In the genomic region with DNA sequence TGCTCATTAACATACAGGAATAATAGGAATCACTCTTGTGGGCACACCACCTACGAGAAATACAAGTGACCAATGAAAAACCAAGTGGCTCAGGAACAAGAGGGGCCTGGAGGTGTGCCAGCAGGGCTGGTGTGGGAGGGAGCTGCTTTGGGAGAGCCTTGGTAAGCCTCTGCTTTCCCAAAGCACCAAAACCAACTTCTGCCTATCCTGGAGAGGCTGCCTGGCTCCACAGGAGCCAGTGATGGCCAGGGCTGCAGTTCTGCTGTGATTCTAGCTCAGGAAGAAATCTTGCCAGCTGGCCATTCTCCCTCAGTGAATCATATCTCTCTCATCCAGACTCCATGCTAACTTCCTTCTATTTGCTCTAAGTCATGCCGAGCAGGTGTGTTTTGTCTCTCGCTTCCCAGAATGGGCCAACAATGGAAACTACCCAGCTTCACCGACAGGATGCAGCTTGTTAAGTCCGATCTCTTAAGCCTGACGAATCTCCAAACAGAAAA, we compare ENCODE assay signal across 8 mouse cellular contexts. TPM values are rescaled to one million over a fixed set of nuclear protein-coding genes. Genes with fewer than 3 reads are reported as not detected.
DNase-seq lines count a peak whose midpoint lies in the region; ATAC-seq lines count a peak whose summit lies in the region.

No protein-coding gene starts in this region.

- H3K4me2 ChIP-seq in neural tube, embryonic 11.5 days (ENCODE audit: low read depth): no peak overlapping the region
- H3K4me2 ChIP-seq in forebrain, embryonic 16.5 days (ENCODE audit: low read length): peak overlapping the region; percentile 20
- H3K4me2 ChIP-seq in midbrain, embryonic 11.5 days: no peak overlapping the region

- ATAC-seq in neural tube, embryonic 11.5 days (ENCODE audit: insufficient read depth, low FRiP score, low TSS enrichment): peak; percentile 48; the same call in 1 of the 2 replicates
- peak; percentile 82 for ATAC-seq in forebrain, embryonic 16.5 days
- ATAC-seq in midbrain, embryonic 11.5 days (ENCODE audit: low FRiP score): 0 out of 2 replicates have a peak, but pooled peaks have one; percentile 42
- no peak for ATAC-seq in megakaryocyte, adult 5-6 weeks (ENCODE audit: poor library complexity, severe bottlenecking)

- no peak overlapping the region for H3K4me3 ChIP-seq in neural tube, embryonic 11.5 days (ENCODE audit: low read depth, low read length)
- no peak overlapping the region for H3K4me3 ChIP-seq in forebrain, embryonic 16.5 days (replicated peaks; ENCODE audit: low read length)
- no peak overlapping the region for H3K4me3 ChIP-seq in midbrain, embryonic 11.5 days (ENCODE audit: low read depth, low read length)

- intact Hi-C loops in heart, postnatal 14 days (cut with DNase I): no loop called here

- H3K27ac ChIP-seq in neural tube, embryonic 11.5 days (ENCODE audit: low read depth, low read length): no peak overlapping the region
- peak overlapping the region; percentile 56 for H3K27ac ChIP-seq in forebrain, embryonic 16.5 days (ENCODE audit: low read length)
- H3K27ac ChIP-seq in midbrain, embryonic 11.5 days (ENCODE audit: low read depth, low read length): no peak overlapping the region

- 77% methylated on average over 6 of the region's 6 CpGs for WGBS in neural tube, embryonic 11.5 days
- WGBS in forebrain, embryonic 16.5 days: 8% methylated on average over 6 of the region's 6 CpGs
- 66% methylated on average over 6 of the region's 6 CpGs for whole genome bisulfite sequencing in midbrain, embryonic 11.5 days

- no peaks in the 10 kb centered on the region for H3K9me3 ChIP-seq in neural tube, embryonic 11.5 days (ENCODE audit: control insufficient read depth, low read length)
- no peaks in the 10 kb centered on the region for H3K9me3 ChIP-seq in forebrain, embryonic 16.5 days (ENCODE audit: control insufficient read depth, low read length)
- H3K9me3 ChIP-seq in midbrain, embryonic 11.5 days (ENCODE audit: control insufficient read depth, low read length): no peaks in the 10 kb centered on the region

- 0 out of 2 replicates have a peak, but pooled peaks cover 4% of the 10 kb centered on the region for H3K4me1 ChIP-seq in neural tube, embryonic 11.5 days (ENCODE audit: control insufficient read depth, insufficient read depth, low read length)
- H3K4me1 ChIP-seq in forebrain, embryonic 16.5 days (replicated peaks; ENCODE audit: control insufficient read depth, insufficient read depth, low read length): peaks cover 29% of the 10 kb centered on the region
- H3K4me1 ChIP-seq in midbrain, embryonic 11.5 days (ENCODE audit: control insufficient read depth, insufficient read depth, low read length): no peaks in the 10 kb centered on the region

- no peak for DNase-seq in neural tube, embryonic 11.5 days (ENCODE audit: low spot score)
- DNase-seq in neural tube, embryonic 10.5 days (ENCODE audit: extremely low spot score, low spot score): no peak
- DNase-seq in heart, postnatal 14 days: peak; percentile 71 to 80
- peak; percentile 38 to 69 for DNase-seq in layer of hippocampus, adult 8-10 months (ENCODE audit: low spot score in 2 of 2)
- no peak for DNase-seq in midbrain, embryonic 11.5 days (ENCODE audit: low spot score, missing footprints)
- DNase-seq in telencephalon, adult 2 months (ENCODE audit: low read depth, low spot score): peak; percentile 79

- H3K36me3 ChIP-seq in neural tube, embryonic 11.5 days (ENCODE audit: control insufficient read depth, insufficient read depth, low read length): 0 out of 2 replicates have a peak, but pooled peaks cover 2% of the 10 kb centered on the region
- H3K36me3 ChIP-seq in forebrain, embryonic 16.5 days (ENCODE audit: control insufficient read depth, insufficient read depth): no peaks in the 10 kb centered on the region
- peaks cover 15% of the 10 kb centered on the region for H3K36me3 ChIP-seq in midbrain, embryonic 11.5 days (ENCODE audit: control insufficient read depth, insufficient read depth, low read length)

- no peaks in the 10 kb centered on the region for H3K27me3 ChIP-seq in neural tube, embryonic 11.5 days (ENCODE audit: control insufficient read depth, insufficient read depth, low read length)
- H3K27me3 ChIP-seq in forebrain, embryonic 16.5 days (replicated peaks; ENCODE audit: control insufficient read depth, insufficient read depth, low read length): no peaks in the 10 kb centered on the region
- H3K27me3 ChIP-seq in midbrain, embryonic 11.5 days (ENCODE audit: control insufficient read depth, insufficient read depth, low read length): no peaks in the 10 kb centered on the region

- no peak overlapping the region for H3K9ac ChIP-seq in neural tube, embryonic 11.5 days (ENCODE audit: low read length)
- no peak overlapping the region for H3K9ac ChIP-seq in forebrain, embryonic 16.5 days (replicated peaks; ENCODE audit: low read depth, low read length)
- no peak overlapping the region for H3K9ac ChIP-seq in midbrain, embryonic 11.5 days (ENCODE audit: low read length)

RNA-seq across cellular contexts. Expression of gene Smad1, which starts 49.2 kb away (rescaled TPM):
- 71.9 and 72.5 TPM in 2 replicates for polyA plus RNA-seq in neural tube, embryonic 11.5 days (2014; fragmentation: Nextera tagmentation; extraction: Ambion mirVana)
- polyA plus RNA-seq in forebrain, embryonic 16.5 days (2015; fragmentation: Nextera tagmentation; extraction: Ambion mirVana): 65.6 and 65.8 TPM in 2 replicates
- 10 to 100 TPM; 24.3 to 24.6 TPM for total RNA-seq in heart, postnatal 14 days (2021)
- total RNA-seq in layer of hippocampus, adult 8-10 months (2022): 10 to 100 TPM; 22.4 to 30.8 (median 24.9) TPM
- 55.5 and 63.1 TPM in 2 replicates for polyA plus RNA-seq in midbrain, embryonic 11.5 days (2014; fragmentation: Nextera tagmentation; extraction: Ambion mirVana)
- 14.3 and 17.1 TPM in 2 replicates for total RNA-seq in megakaryocyte, adult 5-6 weeks (2015)
- total RNA-seq in megakaryocyte, adult 5-6 weeks (2017): 14.1 and 21.6 TPM in 2 replicates

RNA-seq across cellular contexts. Expression of gene Mmaa, which starts 55.4 kb away (rescaled TPM):
- polyA plus RNA-seq in neural tube, embryonic 11.5 days (2014; fragmentation: Nextera tagmentation; extraction: Ambion mirVana): 11.8 and 12.4 TPM in 2 replicates
- 27.3 and 27.9 TPM in 2 replicates for polyA plus RNA-seq in forebrain, embryonic 16.5 days (2015; fragmentation: Nextera tagmentation; extraction: Ambion mirVana)
- 10 to 100 TPM; 30.5 to 32.0 TPM for total RNA-seq in heart, postnatal 14 days (2021)
- total RNA-seq in layer of hippocampus, adult 8-10 months (2022): 10 to 100 TPM; 19.8 to 32.1 (median 23.8) TPM
- polyA plus RNA-seq in midbrain, embryonic 11.5 days (2014; fragmentation: Nextera tagmentation; extraction: Ambion mirVana): 10.1 and 10.4 TPM in 2 replicates
- total RNA-seq in megakaryocyte, adult 5-6 weeks (2015): 3.8 and 4.1 TPM in 2 replicates
- total RNA-seq in megakaryocyte, adult 5-6 weeks (2017): 1.9 and 5.8 TPM in 2 replicates

Comparison
In these comparisons a context has a peak if more than half of its experiments do, and no peak if none do; other contexts are left out.
1. DNase-seq: peak in heart, postnatal 14 days (2 of 2), layer of hippocampus, adult 8-10 months (2 of 2) and telencephalon, adult 2 months (single experiment); none in neural tube, embryonic 11.5 days (single experiment), neural tube, embryonic 10.5 days (single experiment) and midbrain, embryonic 11.5 days (single experiment).